Mouse (Mus musculus) granulocyte monocyte progenitor cell, adult 5-6 weeks (primary cell): ENCODE data around the gene Klhdc2. TPM values are rescaled to one million over a fixed set of nuclear protein-coding genes. Genes with fewer than 3 reads are reported as not detected.

ENCODE experiments used
- ATAC-seq: replicated peaks from 2 replicates; pipeline ENCODE4 v1.8.0; 2016; ENCODE audit warnings: mild to moderate bottlenecking, moderate TSS enrichment, inconsistent platforms; ENCODE audit not compliant: poor library complexity, severe bottlenecking
- total RNA-seq, 2 experiments: library from RNA; stranded (forward) in 1 of 2; stranded (reverse) in 1 of 2; fragments of 200-712, 200-1000 nt in 1 of 2; fragments of >200 nt in 1 of 2; fragmentation: Nextera tagmentation in 1 of 2; gene quantifications; 2 replicates each; pipeline ENCODE4 v1.2.3; 2014 to 2017

Gene Klhdc2
- total RNA-seq, 2 experiments from 2014 or later = 47.5 to 48.7 TPM

GRCm38 (mm10) chr12:69299231-69299630 is 2.8 kb downstream of the Klhdc2 start:
- ATAC-seq = no peak

GRCm38 (mm10) chr12:69299831-69300230 is 3.4 kb downstream of the Klhdc2 start:
- ATAC-seq = no peak

GRCm38 (mm10) chr12:69300391-69300790 is 3.9 kb downstream of the Klhdc2 start:
- ATAC-seq = no peak

GRCm38 (mm10) chr12:69302171-69302570 is 5.7 kb downstream of the Klhdc2 start:
- ATAC-seq = no peak

- no peak for ATAC-seq
These were observed 7.6 kb downstream of the Klhdc2 start for GRCm38 (mm10) chr12:69304051-69304450.

GRCm38 (mm10) chr12:69306333-69306732 is 9.9 kb downstream of the Klhdc2 start:
- no peak for ATAC-seq

GRCm38 (mm10) chr12:69309659-69310058 is 13.2 kb downstream of the Klhdc2 start:
- ATAC-seq = no peak

GRCm38 (mm10) chr12:69318431-69318830 is 21.9 kb downstream of the Klhdc2 start:
- no peak for ATAC-seq

GRCm38 (mm10) chr12:69331187-69331586 is 34.7 kb downstream of the Klhdc2 start:
- peak; percentile 99 for ATAC-seq

- peak; percentile 51 for ATAC-seq
These were observed 35.7 kb downstream of the Klhdc2 start for GRCm38 (mm10) chr12:69332147-69332546.

- peak; percentile 70 for ATAC-seq
These were observed 37.1 kb downstream of the Klhdc2 start for GRCm38 (mm10) chr12:69333547-69333946.

GRCm38 (mm10) chr12:69349928-69350327 is 53.4 kb downstream of the Klhdc2 start:
- ATAC-seq = no peak

- no peak for ATAC-seq
These were observed 55.2 kb downstream of the Klhdc2 start for GRCm38 (mm10) chr12:69351685-69352084.

GRCm38 (mm10) chr12:69356546-69357299 is 60.2 kb downstream of the Klhdc2 start, which contains the start of gene Nemf:
Nemf (minus strand) TSS chr12:69357165.
- ATAC-seq = peak; percentile 71

GRCm38 (mm10) chr12:69357300-69357646 is 60.8 kb downstream of the Klhdc2 start:
- no peak for ATAC-seq

Other genes with a start within 250 kb of the Klhdc2 start
- gene Rps29, start 137.5 kb upstream of the Klhdc2 start, total RNA-seq (2014; fragmentation: Nextera tagmentation) = 3,535 and 4,742 TPM in 2 replicates
- gene Rps29, start 137.5 kb upstream of the Klhdc2 start, total RNA-seq (2017) = 1,829 and 1,856 TPM in 2 replicates
- gene Lrr1, start 127.9 kb upstream of the Klhdc2 start, total RNA-seq (2014; fragmentation: Nextera tagmentation) = 24.0 and 29.8 TPM in 2 replicates
- gene Lrr1, start 127.9 kb upstream of the Klhdc2 start, total RNA-seq (2017) = 12.3 and 15.8 TPM in 2 replicates
- 1,057 and 1,062 TPM in 2 replicates for gene Rpl36al, start 112.6 kb upstream of the Klhdc2 start, total RNA-seq (2014; fragmentation: Nextera tagmentation)
- 1,430 and 1,531 TPM in 2 replicates for gene Rpl36al, start 112.6 kb upstream of the Klhdc2 start, total RNA-seq (2017)
- 96.2 and 111 TPM in 2 replicates for gene Mgat2, start 112.5 kb upstream of the Klhdc2 start, total RNA-seq (2014; fragmentation: Nextera tagmentation)
- gene Mgat2, start 112.5 kb upstream of the Klhdc2 start, total RNA-seq (2017) = 153 and 186 TPM in 2 replicates
- gene Gm49383, start 99.6 kb upstream of the Klhdc2 start, total RNA-seq (2014; fragmentation: Nextera tagmentation) = 4.1 and 5.3 TPM in 2 replicates
- gene Gm49383, start 99.6 kb upstream of the Klhdc2 start, total RNA-seq (2017) = 27.0 and 31.0 TPM in 2 replicates
- gene Dnaaf2, start 98.3 kb upstream of the Klhdc2 start, total RNA-seq (2014; fragmentation: Nextera tagmentation) = 4.1 and 10.9 TPM in 2 replicates
- gene Dnaaf2, start 98.3 kb upstream of the Klhdc2 start, total RNA-seq (2017) = 2.2 and 8.1 TPM in 2 replicates
- gene Gm49384, start 92.4 kb upstream of the Klhdc2 start, total RNA-seq (2014; fragmentation: Nextera tagmentation) = 7.2 and 16.0 TPM in 2 replicates
- gene Gm49384, start 92.4 kb upstream of the Klhdc2 start, total RNA-seq (2017) = 13.7 and 38.3 TPM in 2 replicates
- 51.2 and 56.8 TPM in 2 replicates for gene Pole2, start 68.5 kb upstream of the Klhdc2 start, total RNA-seq (2014; fragmentation: Nextera tagmentation)
- gene Pole2, start 68.5 kb upstream of the Klhdc2 start, total RNA-seq (2017) = 46.4 and 58.8 TPM in 2 replicates
- gene Klhdc1, start 55.5 kb upstream of the Klhdc2 start, total RNA-seq (2014; fragmentation: Nextera tagmentation) = 2.5 and 2.9 TPM in 2 replicates
- gene Klhdc1, start 55.5 kb upstream of the Klhdc2 start, total RNA-seq (2017) = 3.5 and 3.8 TPM in 2 replicates
- 51.7 and 51.9 TPM in 2 replicates for gene Nemf, start 60.5 kb downstream of the Klhdc2 start, total RNA-seq (2014; fragmentation: Nextera tagmentation)
- gene Nemf, start 60.5 kb downstream of the Klhdc2 start, total RNA-seq (2017) = 119 and 139 TPM in 2 replicates
- gene Arf6, start 75.5 kb downstream of the Klhdc2 start, total RNA-seq (2014; fragmentation: Nextera tagmentation) = 84.7 and 85.7 TPM in 2 replicates
- gene Arf6, start 75.5 kb downstream of the Klhdc2 start, total RNA-seq (2017) = 148 and 154 TPM in 2 replicates
- gene Gm9887, start 75.8 kb downstream of the Klhdc2 start, total RNA-seq (2014; fragmentation: Nextera tagmentation) = not detected in 2 replicates
- gene Gm9887, start 75.8 kb downstream of the Klhdc2 start, total RNA-seq (2017) = not detected in 2 replicates